Mouse (Mus musculus): ENCODE measurements around the gene Lhpp.

GRCm38 (mm10) chr7:132687897-132688296 is 77.5 kb downstream of the Lhpp start:
- TF ChIP-seq CTCF (IDR thresholded peaks at IDR 0.05; ENCODE audit: low read depth): no peak
- TF ChIP-seq EP300 (IDR thresholded peaks at IDR 0.05; ENCODE audit: low read depth): no peak
